Mouse (Mus musculus): ENCODE data around the gene Zfp978. TPM values are rescaled to one million over a fixed set of nuclear protein-coding genes. Genes with fewer than 3 reads are reported as not detected.
"Not testable (repeated sequence)": the region's sequence is repeated elsewhere in the genome, so short reads cannot be mapped to it uniquely, and the experiment has no call there.

Zfp978 gene
- total RNA-seq, 2 experiments from 2014 or later: not detected

- not testable (repeated sequence) for DNase-seq
Measured at GRCm38 (mm10) chr4:147351376-147351980, 9.6 kb upstream of the Zfp978 start.

DNA sequence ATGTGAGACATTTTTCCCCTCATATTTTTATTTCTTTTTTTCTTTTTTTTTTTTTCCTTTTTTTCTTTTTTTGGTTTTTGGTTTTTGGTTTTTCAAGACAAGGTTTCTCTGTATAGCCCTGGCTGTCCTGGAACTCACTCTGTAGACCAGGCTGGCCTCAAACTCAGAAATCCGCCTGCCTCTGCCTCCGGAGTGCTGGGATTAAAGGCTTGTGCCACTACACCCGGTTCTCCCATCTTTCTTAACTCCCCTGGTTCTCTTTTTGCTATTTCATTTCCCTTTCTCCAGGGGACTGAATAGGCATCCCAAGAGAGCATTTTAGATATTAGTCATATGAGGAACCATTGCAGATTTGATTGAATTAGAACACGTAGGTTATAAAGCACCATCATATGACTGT lies 7.5 kb upstream of the Zfp978 start:
- not testable (repeated sequence) for DNase-seq

DNA sequence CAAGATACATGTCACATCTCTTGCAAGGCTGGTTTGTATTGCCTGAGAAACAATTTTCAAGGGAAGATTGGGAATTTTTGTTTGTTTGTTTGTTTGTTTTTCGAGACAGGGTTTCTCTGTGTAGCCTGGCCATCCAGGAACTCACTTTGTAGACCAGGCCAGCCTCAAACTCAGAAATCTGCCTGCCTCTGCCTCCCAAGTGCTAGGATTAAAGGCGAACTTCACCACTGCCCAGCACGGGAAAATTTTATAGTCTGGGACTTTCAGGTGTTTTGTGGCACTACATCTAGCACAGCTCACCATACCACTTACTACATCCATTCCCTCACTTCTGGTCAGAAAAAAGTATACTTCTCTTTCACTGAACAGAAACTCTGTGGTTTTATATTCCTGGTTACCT lies 5.1 kb upstream of the Zfp978 start:
- DNase-seq: not testable (repeated sequence)

DNA sequence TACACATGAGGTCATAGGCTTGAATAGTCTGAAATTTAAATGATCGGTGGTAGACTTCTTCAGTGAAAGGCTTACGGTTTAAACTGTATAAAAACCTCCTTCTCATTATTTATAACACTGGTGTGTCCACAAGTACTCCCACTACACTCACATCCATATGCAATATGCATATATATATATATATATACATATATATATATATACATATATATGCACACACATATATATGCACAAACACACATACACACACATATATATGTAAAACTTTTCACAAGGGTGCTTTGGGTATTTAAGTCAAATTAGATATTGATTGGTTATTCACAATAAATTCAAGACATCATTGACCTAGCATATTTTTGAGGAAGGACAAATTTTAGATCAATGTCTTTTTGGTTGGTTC lies 3.9 kb upstream of the Zfp978 start:
- not testable (repeated sequence) for DNase-seq

DNA sequence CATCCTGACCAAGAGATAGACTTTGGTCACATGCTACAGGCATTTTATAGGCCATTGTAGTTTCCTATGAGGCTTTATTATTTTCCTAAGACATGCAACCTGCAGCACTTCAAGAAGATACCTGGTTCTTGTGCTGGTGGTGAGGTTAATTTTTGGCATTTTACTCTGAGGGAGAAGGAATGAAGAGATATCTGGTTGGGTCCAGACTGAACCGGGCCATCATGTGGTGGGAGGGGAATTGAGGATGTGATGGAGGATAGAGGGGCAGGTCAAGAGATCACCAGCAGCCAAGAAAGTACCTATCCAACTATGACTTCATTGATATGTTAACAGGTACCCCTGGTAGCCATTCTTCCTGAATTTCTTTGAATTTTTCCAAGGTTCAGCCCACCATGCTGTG lies 769 bp downstream of the Zfp978 start:
- DNase-seq: not testable (repeated sequence)

GRCm38 (mm10) chr4:147369564-147369963 lies 8.5 kb downstream of the Zfp978 start:
- DNase-seq: not testable (repeated sequence)

- DNase-seq: not testable (repeated sequence)
Measured at GRCm38 (mm10) chr4:147383199-147383598, 22.1 kb downstream of the Zfp978 start.

DNA sequence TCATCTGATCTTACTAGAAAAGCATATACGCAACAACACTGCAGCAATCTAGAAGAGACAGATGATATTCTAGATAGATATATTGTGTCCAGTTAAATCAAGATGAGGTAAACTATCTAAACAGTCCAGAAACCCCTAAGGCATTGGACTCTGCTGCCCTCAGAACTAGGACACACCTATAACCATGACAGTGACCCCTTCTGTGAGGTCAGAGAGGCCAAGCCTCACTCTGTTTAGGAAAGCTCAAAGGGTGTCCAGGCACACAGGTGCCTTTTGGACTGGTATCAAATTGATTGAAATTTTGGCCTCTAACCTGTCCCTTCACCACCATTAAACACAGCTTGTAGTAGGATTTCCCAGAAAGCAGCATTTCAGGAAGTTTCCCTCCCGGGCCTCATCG lies 36.1 kb downstream of the Zfp978 start:
- not testable (repeated sequence) for DNase-seq

DNA sequence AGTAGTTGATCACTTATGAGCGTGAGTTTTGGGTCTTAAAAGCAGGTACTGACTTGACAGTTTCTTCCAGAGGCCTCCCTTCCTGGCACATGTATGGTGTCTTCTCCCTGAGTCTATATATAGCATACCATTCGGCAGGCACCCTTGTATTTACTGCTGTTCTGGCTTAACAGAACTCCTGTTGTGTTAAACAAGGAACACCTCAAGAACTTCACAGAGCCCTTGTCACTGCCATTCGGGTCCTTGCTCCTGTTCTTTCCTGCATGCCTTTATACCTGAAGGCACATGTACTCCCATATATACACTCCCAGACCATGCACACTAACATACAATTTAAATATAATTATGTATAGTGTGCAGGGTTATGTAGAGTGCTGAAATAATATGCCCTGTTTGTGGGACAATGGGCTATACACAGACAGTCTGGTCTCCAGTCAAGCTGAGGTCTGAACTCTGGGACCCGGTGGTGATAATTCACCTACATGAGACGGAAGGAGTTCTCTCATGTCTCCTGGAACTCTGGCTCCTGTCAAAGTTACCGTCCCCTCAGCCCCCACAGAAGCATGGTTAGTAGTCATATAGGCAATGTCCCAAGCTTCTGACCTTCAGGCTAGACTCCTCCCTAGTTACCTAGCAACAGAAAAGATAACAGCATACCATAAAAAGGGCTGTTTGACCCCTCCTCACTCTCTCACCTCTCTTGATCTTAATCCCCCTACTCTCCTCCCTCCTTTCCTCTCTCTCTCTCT lies 37.0 kb downstream of the Zfp978 start:
- not testable (repeated sequence) for DNase-seq

DNA sequence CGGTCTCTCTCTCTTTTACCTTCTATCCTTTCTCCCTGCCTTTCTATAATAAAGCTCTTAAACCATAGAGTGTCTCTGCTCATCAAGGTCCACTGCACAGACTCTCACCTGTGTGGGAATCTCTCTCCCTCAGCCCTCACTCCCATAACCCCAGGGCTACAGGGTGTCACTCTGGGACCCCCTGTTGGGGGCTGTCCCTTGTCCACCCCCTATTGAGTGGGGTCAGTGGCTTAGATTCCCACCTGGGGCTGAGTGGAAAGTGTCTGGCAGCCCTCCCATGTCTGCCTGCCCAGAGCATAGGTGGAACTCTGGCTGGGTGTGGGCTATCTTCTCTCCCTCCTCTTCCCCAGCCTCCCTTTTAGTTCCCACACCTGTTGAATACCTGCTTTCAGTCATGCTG lies 37.6 kb downstream of the Zfp978 start:
- not testable (repeated sequence) for DNase-seq

DNA sequence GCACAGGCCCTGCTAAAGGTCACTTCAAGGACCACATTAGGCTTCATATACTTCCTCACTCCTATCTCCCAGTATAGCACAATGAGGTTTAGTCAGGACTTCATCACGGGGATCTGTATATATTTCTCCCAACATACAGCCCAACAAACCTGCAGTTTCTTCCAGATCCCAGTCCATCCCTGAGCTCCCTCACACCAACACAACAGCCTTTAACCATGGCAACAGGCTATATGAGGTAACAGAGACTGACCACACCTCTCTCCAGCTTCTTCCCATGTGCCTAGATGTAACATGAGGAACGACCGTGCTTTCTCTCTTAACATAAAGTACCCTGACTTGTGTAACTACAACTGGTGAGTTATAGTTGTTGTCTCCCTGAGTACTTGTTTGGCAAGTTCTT lies 38.4 kb downstream of the Zfp978 start:
- DNase-seq: not testable (repeated sequence)

GRCm38 (mm10) chr4:147400031-147400847 lies 39.1 kb downstream of the Zfp978 start:
- not testable (repeated sequence) for DNase-seq

- not testable (repeated sequence) for DNase-seq
Measured at GRCm38 (mm10) chr4:147400848-147401715, 40.0 kb downstream of the Zfp978 start.

DNA sequence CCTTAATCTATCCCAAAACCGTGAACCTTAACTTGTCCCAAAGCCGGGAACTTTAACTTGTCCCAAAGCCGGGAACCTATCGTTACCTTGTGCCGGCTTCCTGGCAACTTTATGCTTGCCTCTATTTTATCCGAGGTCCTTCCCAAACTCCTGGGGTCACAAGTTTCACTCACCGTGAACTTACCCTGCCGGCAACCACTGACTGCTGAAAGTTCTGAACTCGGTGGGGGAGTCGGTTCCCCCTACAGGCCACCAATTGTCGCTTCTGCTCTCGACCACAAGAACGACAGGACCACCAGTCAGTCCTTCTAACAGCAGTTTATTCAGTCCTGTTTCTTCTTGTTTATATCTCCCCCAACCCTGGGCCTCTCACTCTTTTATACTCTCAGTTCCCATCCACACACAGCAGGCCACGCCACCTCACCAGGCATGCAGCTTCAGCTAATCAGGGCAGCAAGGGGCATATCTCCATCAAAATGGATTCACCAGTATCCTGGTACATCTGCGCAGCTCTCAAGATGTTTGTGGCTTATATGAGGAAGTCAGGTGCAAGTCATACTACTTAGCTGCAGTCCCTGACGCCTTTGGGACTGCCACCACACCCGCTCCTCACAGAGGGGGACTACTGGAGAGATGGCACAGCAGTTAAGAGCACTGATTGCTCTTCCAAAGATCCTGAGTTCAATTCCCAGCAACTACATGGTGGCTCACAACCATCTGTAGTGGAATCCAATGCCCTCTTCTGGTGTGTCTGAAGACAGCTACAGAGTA lies 40.8 kb downstream of the Zfp978 start:
- not testable (repeated sequence) for DNase-seq

DNA sequence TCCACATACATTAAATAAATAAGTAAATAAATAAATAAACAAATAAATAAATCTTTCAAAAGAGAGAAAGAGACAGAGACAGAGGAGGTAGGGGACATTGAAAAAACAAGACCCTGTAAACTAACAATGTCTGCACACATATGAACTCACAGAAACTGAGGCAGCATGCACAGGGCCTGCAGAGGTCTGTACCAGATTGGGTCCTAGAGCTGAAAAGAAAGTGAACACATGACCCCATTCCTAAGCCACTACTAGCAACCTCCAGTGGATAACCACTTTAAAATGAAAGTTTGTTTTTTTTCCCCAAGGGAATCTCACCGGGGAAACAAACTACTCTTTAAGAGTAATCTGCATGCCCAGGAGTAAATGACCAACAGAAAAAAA lies 41.4 kb downstream of the Zfp978 start:
- not testable (repeated sequence) for DNase-seq

- DNase-seq: not testable (repeated sequence)
Measured at GRCm38 (mm10) chr4:147403509-147403908, 42.4 kb downstream of the Zfp978 start.

DNA sequence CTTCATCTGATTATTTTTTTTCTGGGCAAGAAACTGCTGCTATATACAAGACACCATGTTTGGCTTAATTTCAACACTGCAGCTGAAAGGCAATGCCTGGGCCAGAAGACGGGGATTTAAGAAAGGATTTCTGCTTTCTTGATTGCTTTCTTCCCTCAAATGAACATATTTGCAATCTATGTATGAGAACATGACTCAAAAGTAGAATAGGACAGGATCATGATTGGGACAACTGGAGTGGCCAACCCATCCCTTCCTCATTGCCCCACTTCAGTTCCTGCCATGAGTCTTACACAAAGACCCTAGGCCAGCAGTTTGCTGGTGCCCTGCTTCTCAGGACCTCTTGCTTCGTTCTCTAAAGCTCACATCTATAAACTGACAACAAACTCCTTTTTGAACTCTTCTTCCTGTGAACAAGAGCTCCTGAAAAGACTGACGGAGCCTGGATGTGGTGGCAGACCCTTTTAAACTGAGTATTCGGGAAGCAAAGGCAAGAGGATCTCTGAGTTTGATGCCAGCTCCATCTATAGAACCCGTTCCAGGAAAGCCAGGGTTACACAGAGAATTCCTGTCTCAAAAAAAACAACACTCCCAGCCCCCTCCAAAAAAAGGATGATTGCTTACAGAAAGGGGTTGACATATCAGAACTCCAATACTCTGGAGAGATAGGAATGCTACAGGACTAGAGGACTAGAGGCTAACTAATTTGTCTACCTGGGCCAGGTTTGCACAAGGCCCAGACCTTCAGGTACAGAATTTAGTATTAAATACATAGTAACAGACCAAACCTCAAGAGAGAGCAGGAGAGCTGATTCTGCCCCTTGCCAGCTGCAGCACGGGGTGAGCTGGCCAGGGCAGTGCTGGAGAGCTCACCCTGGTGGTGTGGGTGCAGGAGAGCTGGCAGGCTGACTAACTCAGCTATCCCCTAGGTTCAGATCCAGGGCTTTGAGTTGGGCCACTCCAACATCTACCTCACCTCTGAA lies 43.1 kb downstream of the Zfp978 start:
- not testable (repeated sequence) for DNase-seq

GRCm38 (mm10) chr4:147406735-147407462 lies 45.8 kb downstream of the Zfp978 start:
- no peak for DNase-seq

DNA sequence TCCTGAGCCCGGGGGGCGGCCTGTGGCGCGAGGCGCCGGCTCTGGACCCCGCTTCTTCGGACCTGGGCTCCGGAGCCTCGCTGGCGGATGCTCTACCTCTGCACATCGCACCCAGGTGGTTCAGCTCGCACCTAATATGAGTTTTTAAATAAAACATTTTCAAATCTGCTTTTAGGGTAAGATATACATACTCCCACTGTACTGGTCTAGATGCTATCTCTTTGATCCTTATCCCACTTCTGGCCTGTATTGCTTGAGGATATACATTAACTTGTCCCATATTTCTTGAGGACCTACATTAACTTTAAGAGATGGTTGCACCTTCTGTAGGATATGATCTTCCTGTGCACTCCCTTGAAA lies 46.3 kb downstream of the Zfp978 start:
- DNase-seq: no peak
